Mouse (Mus musculus) limb, embryonic 12.5 days (tissue): Measurements from ENCODE around the gene Zbtb7b. TPM values are rescaled to one million over a fixed set of nuclear protein-coding genes. Genes with fewer than 3 reads are reported as not detected.

Experiments
- ATAC-seq: fragments of 200-750 bp; cut with Nextera tagmentation; 2 replicates; pipeline ENCODE4 v1.8.0; 2017; ENCODE audit warnings: low read depth, moderate TSS enrichment; ENCODE audit not compliant: insufficient number of reproducible peaks, insufficient read depth, low FRiP score, low TSS enrichment
- H3K27ac ChIP-seq: fragments of 300-500 bp; sonication (generic); 2 replicates; pipeline ENCODE4 v1.5.1; 2016; ENCODE audit warnings: mild to moderate bottlenecking, moderate library complexity
- H3K27me3 ChIP-seq: fragments of 300-500 bp; sonication (generic); 2 replicates; pipeline ENCODE4 v1.6.1; 2016; ENCODE audit warnings: mild to moderate bottlenecking, moderate library complexity
- H3K36me3 ChIP-seq: fragments of 300-500 bp; sonication (generic); 2 replicates; pipeline ENCODE4 v1.6.1; 2016; ENCODE audit warnings: mild to moderate bottlenecking, moderate library complexity
- H3K4me1 ChIP-seq: fragments of 300-500 bp; sonication (generic); replicated peaks from 2 replicates; pipeline ENCODE4 v1.6.1; 2016
- H3K4me2 ChIP-seq: fragments of 300-500 bp; sonication (generic); 2 replicates; pipeline ENCODE4 v1.6.1; 2016; ENCODE audit warnings: mild to moderate bottlenecking, moderate library complexity
- H3K4me3 ChIP-seq: fragments of 300-500 bp; sonication (generic); replicated peaks from 2 replicates; pipeline ENCODE4 v1.5.1; 2016; ENCODE audit warnings: mild to moderate bottlenecking
- H3K9ac ChIP-seq: fragments of 300-500 bp; sonication (generic); replicated peaks from 2 replicates; pipeline ENCODE4 v1.6.1; 2016; ENCODE audit warnings: mild to moderate bottlenecking, moderate library complexity
- H3K9me3 ChIP-seq: fragments of 300-500 bp; sonication (generic); 2 replicates; pipeline ENCODE4 v1.6.1; 2016; ENCODE audit warnings: mild to moderate bottlenecking, moderate library complexity
- WGBS: fragments of 180-500 bp; shearing (Covaris S2); methylation state at CpG from one replicate; pipeline ENCODE4 v1.1.7; 2016; 5-methylcytosine and 5-hydroxymethylcytosine counted together
- polyA plus RNA-seq: library from polyadenylated mRNA; unstranded; fragments of >200 nt; fragmentation: Nextera tagmentation; extraction: Ambion mirVana; gene quantifications from 2 replicates; pipeline ENCODE4 v1.2.1, GENCODE M21; 2016

Zbtb7b gene
- polyA plus RNA-seq, 1 experiment from 2014 or later: 1.2 TPM

GRCm38 (mm10) chr3:89425141-89425525 is 30.6 kb upstream of the Zbtb7b start:
- Histone ChIP-seq H3K9ac (no peak overlapping the region), H3K4me3 (no peak overlapping the region), H3K36me3 (peaks cover 57% of the 10 kb centered on the region), H3K4me1 (peaks cover 31% of the 10 kb centered on the region), H3K4me2 (no peak overlapping the region), H3K9me3 (no peaks in the 10 kb centered on the region), H3K27me3 (no peaks in the 10 kb centered on the region), H3K27ac (no peak overlapping the region)
- WGBS: 90% methylated on average over 5 of the region's 5 CpGs
- ATAC-seq: no peak

DNA sequence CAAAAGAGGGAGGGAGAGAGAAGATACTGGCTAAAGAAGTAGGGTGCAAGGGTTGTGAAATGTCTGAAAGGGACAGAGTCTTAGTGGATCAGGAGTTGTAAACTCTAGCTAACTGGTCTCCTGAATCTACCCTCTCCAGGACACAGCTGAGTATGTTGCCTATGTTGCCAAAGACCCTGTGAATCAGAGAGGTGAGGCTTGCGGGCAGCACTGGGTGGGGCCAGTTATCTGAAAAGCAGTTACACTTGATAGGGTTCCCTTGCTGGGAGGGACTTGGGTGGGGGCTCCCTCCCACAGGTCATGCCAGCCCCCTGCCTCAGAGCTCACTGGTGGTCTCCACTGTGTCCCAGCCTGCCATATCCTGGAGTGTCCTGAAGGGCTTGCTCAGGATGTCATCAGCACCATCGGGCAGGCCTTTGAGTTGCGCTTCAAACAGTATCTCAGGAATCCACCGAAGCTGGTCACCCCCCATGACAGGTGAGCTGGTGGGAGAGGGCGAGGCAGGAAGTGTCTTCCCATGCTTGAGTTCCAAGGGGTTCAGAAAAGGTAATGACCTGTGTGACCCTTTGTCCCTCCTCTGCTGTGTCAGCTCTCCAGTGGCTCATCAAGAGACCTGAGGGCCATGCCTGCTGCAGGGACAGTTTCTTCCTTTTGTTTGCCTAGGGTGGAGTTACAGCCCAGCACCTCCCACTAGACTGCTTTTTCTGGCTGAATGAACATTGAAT is 30.0 kb upstream of the Zbtb7b start:
- ATAC-seq: no peak
- Histone ChIP-seq H3K4me2 (no peak overlapping the region), H3K4me3 (no peak overlapping the region), H3K36me3 (peaks cover 57% of the 10 kb centered on the region), H3K9me3 (no peaks in the 10 kb centered on the region), H3K27ac (no peak overlapping the region), H3K4me1 (peaks cover 36% of the 10 kb centered on the region), H3K27me3 (no peaks in the 10 kb centered on the region), H3K9ac (no peak overlapping the region)
- WGBS: 94% methylated on average over 5 of the region's 5 CpGs

- no peaks in the 10 kb centered on the region for H3K9me3 ChIP-seq
- peak overlapping the region; percentile 71 for H3K9ac ChIP-seq
- no peak for ATAC-seq
- H3K4me2 ChIP-seq: peak overlapping the region; percentile 80
- peaks cover 51% of the 10 kb centered on the region for H3K36me3 ChIP-seq
- H3K4me1 ChIP-seq: peaks cover 39% of the 10 kb centered on the region
- no peaks in the 10 kb centered on the region for H3K27me3 ChIP-seq
- H3K27ac ChIP-seq: peak overlapping the region; percentile 86; the same call in 1 of the 2 replicates
- H3K4me3 ChIP-seq: peak overlapping the region; percentile 44
- 75% methylated on average over 6 of the region's 6 CpGs for WGBS
Measured at GRCm38 (mm10) chr3:89422556-89423205, 28.1 kb upstream of the Zbtb7b start.

GRCm38 (mm10) chr3:89421810-89422473 is 27.4 kb upstream of the Zbtb7b start:
- no peak for ATAC-seq
- peak overlapping the region; percentile 71 for H3K9ac ChIP-seq
- peak overlapping the region; percentile 80 for H3K4me2 ChIP-seq
- 8% methylated on average over 22 of the region's 22 CpGs for WGBS
- no peaks in the 10 kb centered on the region for H3K27me3 ChIP-seq
- peaks cover 39% of the 10 kb centered on the region for H3K4me1 ChIP-seq
- H3K9me3 ChIP-seq: no peaks in the 10 kb centered on the region
- H3K27ac ChIP-seq: peak overlapping the region; percentile 86
- peaks cover 43% of the 10 kb centered on the region for H3K36me3 ChIP-seq
- H3K4me3 ChIP-seq: peak overlapping the region; percentile 44

GRCm38 (mm10) chr3:89421002-89421774 is 26.6 kb upstream of the Zbtb7b start:
- H3K4me3 ChIP-seq: peak overlapping the region; percentile 44
- 4% methylated on average over 11 of the region's 11 CpGs for WGBS
- H3K27me3 ChIP-seq: no peaks in the 10 kb centered on the region
- peak overlapping the region; percentile 86 for H3K27ac ChIP-seq
- peaks cover 47% of the 10 kb centered on the region for H3K4me1 ChIP-seq
- H3K4me2 ChIP-seq: peak overlapping the region; percentile 80
- no peaks in the 10 kb centered on the region for H3K9me3 ChIP-seq
- H3K36me3 ChIP-seq: peaks cover 42% of the 10 kb centered on the region
- peak; percentile 57 for ATAC-seq
- H3K9ac ChIP-seq: peak overlapping the region; percentile 71

DNA sequence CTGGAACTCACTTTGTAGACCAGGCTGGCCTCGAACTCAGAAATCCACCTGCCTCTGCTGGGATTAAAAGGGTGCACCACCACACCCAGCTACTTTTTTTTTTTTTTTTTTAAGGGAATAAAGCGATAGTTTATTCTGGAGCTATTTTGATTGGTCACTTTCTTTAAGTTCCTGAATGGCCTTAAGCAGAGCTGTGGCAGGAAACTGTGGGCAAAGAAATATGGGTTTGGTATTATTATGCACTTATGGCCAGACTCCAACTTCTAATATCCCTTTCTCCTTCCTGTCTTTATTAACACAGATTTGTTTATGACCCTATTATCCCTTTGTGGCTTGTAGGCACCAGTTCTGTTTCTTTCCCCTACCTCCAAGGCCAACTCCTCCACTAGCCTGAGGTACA is 25.8 kb upstream of the Zbtb7b start:
- no peak for ATAC-seq
- Histone ChIP-seq H3K9me3 (no peaks in the 10 kb centered on the region), H3K9ac (0 out of 2 replicates have a peak overlapping the region, but pooled peaks have one; percentile 42), H3K27ac (peak overlapping the region; percentile 86), H3K27me3 (no peaks in the 10 kb centered on the region), H3K4me1 (peaks cover 48% of the 10 kb centered on the region), H3K4me2 (peak overlapping the region; percentile 80), H3K36me3 (peaks cover 43% of the 10 kb centered on the region), H3K4me3 (peak overlapping the region; percentile 44; the same call in 1 of the 2 replicates)
- WGBS: 51% methylated on average over 2 of the region's 2 CpGs

- Histone ChIP-seq H3K36me3 (peaks cover 43% of the 10 kb centered on the region), H3K9ac (peak overlapping the region; percentile 62), H3K27ac (peak overlapping the region; percentile 97), H3K9me3 (no peaks in the 10 kb centered on the region), H3K4me2 (peak overlapping the region; percentile 80), H3K4me3 (peak overlapping the region; percentile 60), H3K27me3 (no peaks in the 10 kb centered on the region), H3K4me1 (peaks cover 48% of the 10 kb centered on the region)
- no peak for ATAC-seq
- 12% methylated on average over 3 of the region's 3 CpGs for WGBS
Measured at GRCm38 (mm10) chr3:89419981-89420380, 25.4 kb upstream of the Zbtb7b start.

- H3K27ac ChIP-seq: peak overlapping the region; percentile 97
- ATAC-seq: no peak
- H3K27me3 ChIP-seq: no peaks in the 10 kb centered on the region
- H3K4me3 ChIP-seq: peak overlapping the region; percentile 60
- no peaks in the 10 kb centered on the region for H3K9me3 ChIP-seq
- H3K4me2 ChIP-seq: peak overlapping the region; percentile 80
- H3K36me3 ChIP-seq: peaks cover 43% of the 10 kb centered on the region
- WGBS: 1% methylated on average over 9 of the region's 9 CpGs
- peaks cover 48% of the 10 kb centered on the region for H3K4me1 ChIP-seq
- peak overlapping the region; percentile 62 for H3K9ac ChIP-seq
Measured at GRCm38 (mm10) chr3:89419571-89419970, 25.0 kb upstream of the Zbtb7b start.

DNA sequence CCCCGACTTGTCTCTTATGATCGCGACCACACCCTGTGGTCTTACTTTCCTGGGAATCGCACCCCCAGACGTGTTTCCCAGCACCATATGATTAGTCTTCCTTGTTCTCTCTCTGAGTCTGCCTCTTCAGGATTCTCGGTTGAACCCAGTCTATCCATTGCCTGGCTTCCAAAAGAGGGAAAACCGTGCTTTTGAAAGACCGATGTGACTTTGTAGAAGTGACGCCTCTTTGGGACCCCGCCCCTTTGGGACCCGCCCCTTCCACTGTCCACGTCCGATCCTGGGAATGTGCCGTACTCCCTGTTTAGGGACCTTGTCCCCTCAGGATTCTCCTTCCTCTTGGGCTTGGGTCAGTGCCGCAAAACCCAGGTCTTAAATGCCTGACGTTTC is 24.3 kb upstream of the Zbtb7b start:
- Histone ChIP-seq H3K9me3 (no peaks in the 10 kb centered on the region), H3K4me2 (peak overlapping the region; percentile 80), H3K9ac (peak overlapping the region; percentile 62), H3K4me1 (peaks cover 48% of the 10 kb centered on the region), H3K27ac (peak overlapping the region; percentile 97), H3K4me3 (peak overlapping the region; percentile 60), H3K27me3 (no peaks in the 10 kb centered on the region), H3K36me3 (peaks cover 43% of the 10 kb centered on the region)
- 0 out of 2 replicates have a peak, but pooled peaks have one; percentile 4 for ATAC-seq
- 1% methylated on average over 16 of the region's 16 CpGs for WGBS

GRCm38 (mm10) chr3:89418170-89418860 is 23.7 kb upstream of the Zbtb7b start, which contains the start of the genes Cks1b and Shc1:
Gene Cks1b, minus strand, starts transcription at chr3:89418383.
Gene Shc1, plus strand, starts transcription at chr3:89418443.
- peaks cover 47% of the 10 kb centered on the region for H3K4me1 ChIP-seq
- no peaks in the 10 kb centered on the region for H3K27me3 ChIP-seq
- under 1% methylated on average over 39 of the region's 39 CpGs for WGBS
- peak within 1 kb of the TSS; percentile 97 for H3K27ac ChIP-seq
- peak within 1 kb of the TSS; percentile 60 for H3K4me3 ChIP-seq
- H3K36me3 ChIP-seq: peaks cover 40% of the 10 kb centered on the region
- H3K9me3 ChIP-seq: no peaks in the 10 kb centered on the region
- ATAC-seq: peak; percentile 95
- peak within 1 kb of the TSS; percentile 80 for H3K4me2 ChIP-seq
- peak within 1 kb of the TSS; percentile 66 for H3K9ac ChIP-seq
